Mouse (Mus musculus) urinary bladder, postnatal 10 days (tissue): Measurements from ENCODE around the gene Pafah1b2.

Experiments used
- DNase-seq: peaks from one replicate; pipeline ENCODE4 v3.0.0; 2022; ENCODE audit warnings: low spot score

Pafah1b2 gene

DNA sequence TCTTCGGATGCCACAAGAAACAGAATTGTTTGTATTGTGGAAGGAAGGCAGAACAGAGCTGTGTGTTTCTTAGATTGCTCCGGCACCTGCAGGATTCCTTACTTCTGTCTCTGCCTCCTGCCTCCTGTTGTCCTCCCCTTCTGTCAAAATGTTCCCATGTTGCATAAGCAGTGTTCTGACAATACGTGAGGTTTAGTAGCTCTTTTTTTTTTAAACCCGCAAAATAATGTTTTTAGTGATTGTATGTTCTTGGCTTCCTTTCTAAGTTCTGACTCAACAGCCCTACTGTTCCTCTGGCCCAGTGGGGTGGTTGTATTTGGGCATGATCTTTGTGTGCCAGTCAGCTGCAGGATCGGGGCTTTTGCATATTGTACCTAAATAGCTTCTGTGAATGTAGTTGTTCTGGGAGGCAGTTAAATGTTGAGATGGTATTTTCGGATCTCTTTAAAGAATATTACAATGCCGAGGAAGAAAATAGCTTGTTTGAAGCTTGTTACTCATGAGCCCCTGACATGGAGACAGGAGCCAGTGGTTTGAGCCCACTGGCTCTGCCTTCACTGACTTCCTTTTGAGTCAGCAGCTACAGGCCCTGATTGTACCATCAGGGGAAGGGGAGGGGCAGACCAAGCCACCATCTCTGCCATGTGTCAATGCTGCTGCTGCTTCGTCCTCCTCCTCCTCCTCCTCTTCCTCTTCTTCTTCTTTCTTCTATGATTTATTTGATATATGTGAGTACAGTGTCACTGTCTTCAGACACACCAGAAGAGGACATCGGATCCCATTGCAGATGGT, 13.8 kb upstream of the Pafah1b2 start:
- no peak for DNase-seq

DNA sequence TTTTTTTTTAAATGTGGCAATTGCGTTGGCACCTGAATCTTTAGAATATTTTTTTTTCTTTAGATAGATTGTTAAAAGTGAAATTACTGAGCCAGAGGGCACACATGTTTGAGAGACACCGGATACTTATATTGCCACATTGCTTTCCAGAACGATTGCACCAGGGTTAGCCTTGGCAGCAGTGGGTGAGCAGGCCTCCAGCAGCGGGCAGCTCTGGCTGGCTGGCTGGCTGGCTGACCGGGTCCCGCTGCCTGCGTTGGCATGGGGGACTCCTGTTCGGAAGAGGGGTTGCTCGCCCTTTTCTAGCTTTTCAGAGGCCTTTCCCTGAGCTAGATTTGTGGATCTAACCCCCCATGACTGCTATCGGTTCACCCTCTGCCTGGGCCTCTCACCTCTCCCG, 11.1 kb upstream of the Pafah1b2 start:
- DNase-seq: no peak

DNA sequence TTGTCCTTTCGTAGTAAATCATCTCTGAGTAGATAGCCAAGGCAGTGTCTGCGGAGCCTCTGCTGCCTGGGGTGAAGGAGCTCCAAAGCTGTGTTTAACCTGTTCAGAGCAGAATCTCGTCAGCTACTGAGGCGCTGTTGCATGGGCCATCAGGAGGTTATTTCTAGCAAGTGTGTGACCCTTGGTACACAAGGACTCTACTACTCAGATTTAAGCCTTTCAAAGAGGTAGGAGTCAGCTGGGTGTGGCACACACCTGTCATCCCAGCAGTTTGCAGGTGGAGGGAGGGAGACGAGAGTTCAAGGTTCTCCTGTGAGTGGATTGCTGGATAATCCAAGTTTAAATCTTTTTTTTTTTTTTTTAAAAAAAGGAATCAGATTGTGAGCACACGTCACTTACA, 7.5 kb upstream of the Pafah1b2 start:
- no peak for DNase-seq

DNA sequence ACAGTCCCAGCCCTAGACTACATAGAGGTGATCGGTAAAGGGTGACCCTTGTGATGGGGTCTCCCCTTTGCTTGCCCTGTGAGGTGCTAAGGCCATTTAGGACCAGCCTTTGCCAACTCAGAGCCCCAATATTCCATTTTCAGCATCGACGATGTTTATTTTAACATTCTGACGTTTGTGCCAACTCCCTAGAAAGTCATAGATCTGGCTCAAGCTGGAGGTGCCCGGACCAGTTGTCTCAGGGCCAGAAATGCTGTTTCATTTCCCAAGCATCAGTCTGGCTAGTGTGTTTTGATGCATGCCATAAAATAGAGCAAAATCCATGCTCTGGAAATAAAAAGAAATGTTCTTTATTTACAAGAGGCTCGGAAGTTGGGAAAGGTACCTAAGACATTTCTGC, 5.8 kb upstream of the Pafah1b2 start:
- DNase-seq: no peak

DNA sequence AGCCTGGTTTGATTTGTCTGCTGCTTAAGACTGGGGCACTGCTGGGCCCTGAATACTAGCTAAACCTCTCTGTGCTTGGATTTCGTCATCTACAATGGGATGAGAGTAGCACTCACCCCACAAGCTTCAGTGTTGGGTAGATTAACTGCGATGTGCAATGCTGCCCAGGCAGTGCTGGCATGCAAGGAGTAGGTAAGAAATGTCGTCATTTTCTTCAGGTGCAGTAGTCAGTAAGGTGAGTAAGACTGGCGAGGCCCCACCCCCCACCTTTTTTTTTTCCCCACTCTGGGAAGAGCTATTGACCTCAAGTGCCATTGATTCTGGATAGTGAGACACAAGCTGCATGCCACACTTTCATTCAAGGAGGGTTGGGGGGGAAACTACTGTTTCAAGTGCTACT, 3.9 kb upstream of the Pafah1b2 start:
- DNase-seq: no peak

DNA sequence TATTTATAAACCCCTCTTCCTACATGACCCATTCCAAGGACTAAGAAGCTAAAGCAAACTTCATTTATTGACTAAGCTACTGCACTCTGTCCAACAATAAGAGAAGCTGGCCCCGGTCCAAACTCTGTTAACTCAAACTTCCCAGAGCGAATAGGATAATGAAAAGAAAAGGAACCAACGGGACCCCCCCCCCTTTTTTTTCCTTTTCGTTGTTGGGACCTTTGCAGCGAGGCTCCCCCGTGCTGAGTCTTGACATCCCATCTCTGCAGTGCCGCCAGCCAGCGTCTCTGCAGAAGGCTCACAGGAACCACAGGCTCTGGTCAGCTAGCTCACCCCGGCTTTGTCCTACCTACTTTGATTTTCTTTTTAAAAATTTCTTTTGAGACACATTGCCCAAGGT, 3.3 kb upstream of the Pafah1b2 start:
- DNase-seq: no peak

DNA sequence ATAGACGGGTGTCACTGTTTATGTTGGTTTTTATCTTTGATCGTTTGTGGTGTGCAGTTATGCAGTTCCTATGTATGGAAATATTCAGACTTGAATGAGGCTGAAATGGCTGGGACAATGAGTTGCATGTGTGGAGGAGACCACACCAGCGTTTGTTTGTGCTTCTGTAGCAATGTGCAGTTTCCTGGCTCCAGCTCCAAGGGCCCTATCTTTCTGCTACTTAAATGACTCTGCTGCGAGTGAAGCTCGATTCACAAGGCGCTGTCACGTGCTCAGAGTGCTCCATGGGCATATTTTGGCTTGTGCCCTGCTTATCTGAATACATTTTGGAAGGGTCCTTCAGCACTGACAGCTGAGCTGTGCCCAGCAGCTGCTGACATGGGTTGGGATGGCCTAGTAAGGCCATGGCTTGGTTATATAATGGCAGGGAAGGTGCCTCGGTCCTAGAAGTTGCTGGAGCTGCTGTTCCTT, 2.6 kb upstream of the Pafah1b2 start:
- no peak for DNase-seq

DNA sequence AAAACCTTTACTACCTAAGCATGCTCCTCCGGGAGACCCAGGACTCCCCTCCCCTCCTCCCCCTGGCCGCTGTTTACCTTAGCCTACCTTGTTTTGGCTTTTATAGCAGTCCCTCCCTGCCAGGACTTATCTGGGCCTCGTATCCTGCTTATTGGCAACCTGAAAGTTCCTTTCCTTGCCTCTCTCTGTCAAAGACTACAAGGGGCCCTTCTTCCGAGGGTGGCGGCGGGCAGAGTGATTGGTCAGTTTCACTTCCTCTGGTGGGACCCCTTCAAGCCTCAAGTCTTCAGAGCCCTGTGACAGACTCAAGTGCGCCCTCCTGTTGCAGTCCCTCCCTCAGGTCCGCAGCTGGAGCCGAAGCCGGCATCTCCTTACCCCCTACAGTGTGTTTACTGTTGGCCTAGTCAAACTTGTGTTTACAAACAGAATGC, 1.8 kb upstream of the Pafah1b2 start:
- no peak for DNase-seq

DNA sequence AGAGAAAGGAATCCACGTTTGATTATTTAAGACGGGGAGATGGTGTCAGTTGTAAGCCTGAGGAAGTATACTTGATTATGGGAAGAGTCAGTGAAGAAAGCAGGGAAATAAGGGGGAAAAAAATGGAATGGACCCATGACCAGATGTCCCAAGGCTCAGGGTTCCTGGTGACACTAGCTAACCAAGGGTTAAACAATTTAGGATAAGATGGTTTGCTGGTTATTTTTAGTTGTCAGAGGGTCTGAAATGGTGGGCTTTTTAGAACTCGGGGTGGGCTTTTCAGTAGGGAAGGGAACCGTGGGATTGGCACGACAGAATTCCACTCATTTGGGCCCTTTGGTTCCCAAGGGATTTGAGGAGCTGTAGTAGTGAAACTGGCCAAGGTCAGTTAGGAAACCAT, 1.1 kb upstream of the Pafah1b2 start:
- no peak for DNase-seq

DNA sequence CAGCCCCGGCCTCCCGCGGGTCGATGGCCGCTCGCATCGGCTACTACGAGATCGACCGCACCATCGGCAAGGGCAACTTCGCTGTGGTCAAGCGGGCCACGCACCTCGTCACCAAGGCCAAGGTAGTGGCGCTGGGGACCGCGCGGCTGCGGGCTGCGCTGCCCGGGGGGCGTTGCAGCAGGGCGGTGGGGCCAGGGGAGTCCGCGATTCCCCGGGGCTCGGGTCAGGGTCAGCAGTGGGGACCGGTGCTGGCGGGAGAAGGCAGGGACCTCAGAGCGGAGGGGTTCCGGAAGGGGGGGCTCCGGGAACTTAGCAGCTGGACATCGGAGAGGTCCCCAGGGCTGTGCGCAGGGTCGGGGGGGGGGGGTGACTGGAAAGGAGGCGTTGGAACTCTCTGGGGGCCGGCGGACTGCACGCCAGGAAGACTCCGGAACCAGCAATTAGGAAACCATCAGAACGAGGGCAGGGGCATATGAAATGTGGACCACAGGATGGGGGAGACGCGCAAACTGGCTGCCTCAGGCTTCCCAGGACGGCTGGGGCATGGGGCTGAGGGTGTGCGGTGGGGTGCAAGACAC, 608 bp upstream of the Pafah1b2 start:
- DNase-seq: peak; percentile 15

DNA sequence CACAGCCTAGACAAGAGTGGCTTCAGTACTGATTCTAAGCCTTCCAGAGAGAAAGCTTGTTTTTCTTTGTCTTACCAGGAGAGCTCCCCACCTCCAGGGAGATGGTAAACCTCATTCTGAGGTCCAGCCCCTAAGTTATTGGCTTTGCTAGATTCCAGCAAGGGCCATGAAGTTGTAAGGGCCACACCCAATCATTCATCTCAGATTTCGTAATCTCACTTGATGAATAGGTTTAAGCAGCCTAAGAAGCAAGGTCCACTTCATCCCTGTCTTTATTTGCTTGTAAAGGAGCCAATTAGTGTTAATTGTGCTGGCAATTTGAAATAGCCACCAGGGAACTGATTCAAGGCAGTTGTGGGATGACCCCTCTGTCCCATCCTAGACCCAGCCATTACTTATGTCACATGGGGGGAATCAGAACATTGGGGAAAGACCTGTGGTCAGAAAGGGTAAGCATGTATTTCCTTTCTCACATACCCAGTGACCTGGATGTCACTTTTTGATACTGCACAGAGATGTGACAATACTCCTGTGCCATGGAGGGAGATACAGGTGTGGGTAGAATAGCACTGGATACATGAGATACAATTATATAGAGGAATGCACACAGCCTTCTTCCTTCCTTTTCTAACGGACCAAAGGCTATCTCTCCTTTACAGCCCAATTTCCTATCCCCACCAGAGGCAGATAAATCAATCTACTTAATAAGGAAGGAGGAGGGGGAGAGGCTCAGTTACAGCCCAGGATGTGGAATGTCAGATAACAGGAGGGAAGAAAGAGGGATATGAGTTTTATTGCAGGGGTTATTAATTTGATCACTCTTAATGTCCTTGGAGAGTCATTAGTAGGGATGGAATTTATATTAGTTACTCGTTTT, 1.2 kb downstream of the Pafah1b2 start:
- DNase-seq: no peak

DNA sequence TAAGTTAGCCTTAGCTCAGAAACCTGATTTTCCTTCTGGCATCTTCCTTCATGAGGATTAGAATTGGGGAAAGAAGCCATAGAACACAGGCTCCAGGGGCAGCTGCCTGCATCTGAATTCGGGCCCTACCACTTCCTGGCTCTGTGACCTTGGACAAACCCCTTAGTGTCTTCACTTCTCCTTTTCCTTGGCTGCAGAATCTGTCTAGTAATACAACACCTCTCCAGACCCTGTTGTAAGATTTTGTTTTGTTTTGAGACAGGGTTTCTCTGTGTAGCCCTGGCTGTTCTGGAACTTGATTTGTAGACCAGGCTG, 2.9 kb downstream of the Pafah1b2 start:
- DNase-seq: no peak

DNA sequence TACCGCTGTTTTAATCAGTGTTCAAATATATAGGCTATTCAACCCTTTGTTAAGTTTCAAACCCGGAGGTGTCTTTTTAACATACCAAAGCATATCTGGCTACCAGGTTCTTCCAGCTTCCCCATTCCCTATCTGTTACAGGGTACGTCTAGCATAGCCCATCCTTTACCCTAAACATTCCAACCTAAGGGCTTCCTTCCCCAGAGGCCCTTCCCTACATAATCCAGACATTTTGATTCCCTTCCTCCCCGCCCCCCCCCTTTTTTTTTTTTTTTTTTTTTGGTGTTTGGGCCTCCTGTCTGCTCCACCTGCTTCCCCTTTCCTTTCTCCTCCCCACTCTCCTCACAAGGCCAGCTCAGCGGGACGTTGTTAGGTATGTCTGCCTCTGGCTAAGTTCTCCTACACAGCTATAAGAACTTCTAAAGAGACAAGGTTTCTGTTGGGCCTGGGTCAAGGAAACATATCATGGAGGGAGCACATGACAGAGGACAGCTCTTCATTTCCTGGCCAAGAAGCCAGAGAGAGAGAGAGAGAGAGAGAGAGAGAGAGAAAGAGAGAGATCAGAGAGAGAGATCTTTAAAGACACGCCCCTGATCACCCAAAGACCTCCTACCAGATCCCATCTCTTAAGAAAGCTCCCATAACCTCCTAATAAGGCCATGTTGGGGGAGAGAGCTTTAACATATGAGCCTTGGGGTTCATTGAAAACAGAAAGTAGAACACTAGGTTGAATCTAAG, 3.4 kb downstream of the Pafah1b2 start:
- no peak for DNase-seq

DNA sequence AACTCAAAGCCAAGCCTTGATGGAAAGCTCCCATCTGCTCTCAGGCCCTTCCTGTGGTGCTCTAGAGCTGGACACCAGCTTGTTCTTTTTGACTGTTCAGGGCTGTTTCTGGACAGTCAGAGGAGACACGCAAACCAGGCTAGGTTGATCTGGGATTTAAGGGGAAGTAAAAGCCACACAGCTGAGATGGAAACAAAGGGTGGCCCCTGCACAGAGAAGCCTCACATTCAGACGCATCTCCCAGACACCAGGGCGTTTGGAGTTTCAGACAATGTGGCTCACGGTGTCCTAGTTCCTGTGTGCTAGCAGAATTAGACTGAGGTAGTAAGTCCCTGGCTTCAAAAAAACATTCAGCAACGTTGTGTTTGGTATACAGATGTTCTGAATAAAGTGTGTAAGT, 6.3 kb downstream of the Pafah1b2 start:
- no peak for DNase-seq

DNA sequence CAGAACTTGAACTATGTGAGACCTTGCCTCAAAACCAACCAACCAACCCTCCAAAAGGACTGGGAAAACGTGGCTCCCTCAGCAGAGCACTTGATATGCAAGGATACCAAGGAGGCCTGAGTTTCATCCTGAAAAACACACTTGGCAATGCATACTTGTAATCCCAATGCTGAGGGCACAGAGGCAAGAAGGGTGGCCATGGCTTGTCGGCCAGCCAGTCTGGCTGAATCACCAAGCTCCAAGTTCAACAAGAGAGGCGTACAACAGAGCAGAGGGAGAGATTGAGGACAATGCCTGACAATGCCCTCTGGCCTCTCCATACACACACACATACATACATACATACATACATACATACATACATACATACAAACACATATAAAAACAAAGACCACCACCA, 8.0 kb downstream of the Pafah1b2 start:
- DNase-seq: no peak

DNA sequence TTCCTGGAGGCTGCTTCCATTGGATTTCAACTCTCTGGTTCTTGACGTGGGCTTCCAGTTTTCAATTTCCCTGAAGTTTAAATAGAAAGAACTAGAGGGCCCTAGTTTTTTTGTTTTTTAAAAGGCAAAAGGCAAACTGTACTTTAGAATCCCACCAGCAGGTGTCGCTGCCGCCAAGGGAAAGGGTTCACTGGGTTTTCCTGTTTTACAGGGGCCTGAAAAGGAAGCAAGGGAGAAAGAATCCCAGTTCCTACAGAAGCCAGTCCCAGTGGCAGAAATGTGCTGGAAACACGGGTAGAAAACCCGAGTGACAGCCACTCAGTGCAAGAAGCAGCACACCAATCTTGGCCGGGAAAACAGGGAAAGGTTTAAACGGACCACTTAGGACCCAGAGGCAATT, 8.8 kb downstream of the Pafah1b2 start:
- DNase-seq: peak; percentile 64

DNA sequence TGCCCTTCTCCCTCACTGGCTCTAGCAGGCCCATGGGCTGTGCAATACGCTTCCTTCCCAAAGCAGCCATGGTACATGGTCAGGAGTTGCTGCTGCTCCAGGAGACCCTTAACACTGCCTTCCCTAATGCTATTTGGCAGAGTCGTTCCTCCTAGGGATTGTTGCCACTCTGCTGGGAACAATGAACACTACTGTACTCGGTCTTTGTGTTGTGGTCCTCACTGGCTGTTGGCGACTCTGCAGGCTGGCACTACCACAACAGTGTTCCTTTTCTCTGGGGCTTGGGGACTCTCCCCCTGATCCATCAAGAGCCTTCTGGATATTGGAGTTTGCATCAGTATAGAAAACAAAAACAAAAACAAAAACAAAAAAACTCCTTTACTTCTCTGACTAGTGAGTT, 13.5 kb downstream of the Pafah1b2 start:
- no peak for DNase-seq

DNA sequence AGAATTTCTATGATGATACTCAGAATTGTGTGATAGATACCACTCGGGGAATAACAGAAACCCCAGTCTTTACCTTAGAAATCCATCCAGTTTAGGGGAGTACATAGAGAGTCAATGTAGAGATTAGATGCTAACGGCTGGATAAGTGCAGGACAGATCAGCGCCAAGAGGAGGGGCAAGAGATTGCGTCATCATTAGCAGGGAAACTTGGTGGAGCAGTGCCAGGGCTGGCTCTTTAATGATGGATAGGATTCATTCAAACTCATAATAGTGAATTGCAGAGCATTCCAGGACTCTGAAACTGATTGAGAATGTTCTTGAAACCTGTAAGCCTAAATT, 27.3 kb downstream of the Pafah1b2 start:
- DNase-seq: no peak

DNA sequence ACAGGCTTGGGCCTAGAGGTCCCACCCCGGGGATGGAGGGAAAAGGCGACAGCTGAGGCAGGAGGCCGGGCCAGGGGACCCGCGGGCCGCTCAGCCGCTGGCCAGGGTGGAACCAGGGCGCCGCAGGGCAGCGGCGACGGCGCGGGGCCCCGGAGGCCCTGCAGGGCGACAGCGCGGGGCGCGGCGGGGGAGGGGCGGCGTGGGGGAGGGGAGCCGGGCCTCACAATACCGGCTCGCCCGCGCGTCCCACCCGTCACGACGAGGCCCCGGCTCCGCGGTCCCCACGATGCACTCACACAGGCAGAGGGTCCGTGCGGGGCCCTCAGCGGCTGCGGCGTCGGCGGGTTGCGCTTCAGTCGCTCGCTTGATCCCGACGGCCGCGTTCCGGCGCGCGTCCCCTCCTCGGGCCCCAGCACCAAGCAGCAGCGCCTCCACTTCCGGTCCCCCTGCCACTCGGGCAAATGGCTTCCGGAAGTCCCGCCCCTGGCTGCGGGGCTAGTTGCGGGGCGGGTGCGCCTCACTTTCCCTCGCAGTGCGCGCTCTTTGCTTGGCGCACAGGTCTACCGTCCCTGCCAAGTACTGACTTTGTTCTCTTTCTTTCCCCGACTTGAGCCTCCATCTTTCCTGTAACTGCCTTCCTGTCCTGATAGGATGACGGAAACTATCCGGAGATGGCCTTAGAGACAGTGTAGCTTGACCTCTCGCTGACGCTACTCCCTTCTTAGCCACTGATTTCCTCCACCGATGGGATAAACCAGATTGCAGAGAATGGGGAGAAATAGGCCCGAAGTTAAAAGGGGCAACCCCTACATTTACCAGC, 27.9 kb downstream of the Pafah1b2 start:
- DNase-seq: peak; percentile 48

DNA sequence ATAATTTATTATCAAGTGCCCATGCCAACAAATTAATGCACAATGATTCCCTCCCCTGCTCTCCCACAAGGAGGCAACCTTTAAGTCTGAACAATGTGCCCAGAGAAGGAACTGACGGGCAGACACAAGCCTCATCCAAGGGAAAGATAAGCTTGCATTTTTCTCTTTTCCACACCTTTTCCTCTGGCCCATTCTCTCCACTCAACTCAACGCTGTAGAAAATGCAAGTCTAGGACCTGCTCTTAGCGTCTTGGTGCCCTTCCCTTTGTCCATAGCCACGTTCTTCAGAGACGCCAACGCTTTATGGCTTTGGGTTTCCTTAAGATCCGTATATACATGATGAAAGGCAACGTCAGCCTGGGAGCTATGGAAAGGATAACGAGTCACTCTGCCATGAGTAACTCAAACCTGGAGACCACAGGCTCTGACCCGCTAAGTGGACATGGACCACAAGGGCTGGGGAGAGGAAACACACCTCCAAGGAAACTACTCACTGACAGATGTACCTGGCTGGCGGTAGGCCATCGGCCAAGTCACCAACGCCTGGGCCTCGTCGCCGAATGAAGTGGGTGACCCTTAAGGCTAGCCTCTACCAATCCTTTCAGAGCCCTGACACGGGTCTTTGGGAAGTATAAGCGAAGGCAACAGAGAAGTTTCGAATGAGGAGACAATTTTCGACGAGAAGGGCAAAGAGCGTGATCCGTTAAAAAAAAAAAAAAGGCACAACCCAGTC, 28.6 kb downstream of the Pafah1b2 start:
- DNase-seq: no peak

DNA sequence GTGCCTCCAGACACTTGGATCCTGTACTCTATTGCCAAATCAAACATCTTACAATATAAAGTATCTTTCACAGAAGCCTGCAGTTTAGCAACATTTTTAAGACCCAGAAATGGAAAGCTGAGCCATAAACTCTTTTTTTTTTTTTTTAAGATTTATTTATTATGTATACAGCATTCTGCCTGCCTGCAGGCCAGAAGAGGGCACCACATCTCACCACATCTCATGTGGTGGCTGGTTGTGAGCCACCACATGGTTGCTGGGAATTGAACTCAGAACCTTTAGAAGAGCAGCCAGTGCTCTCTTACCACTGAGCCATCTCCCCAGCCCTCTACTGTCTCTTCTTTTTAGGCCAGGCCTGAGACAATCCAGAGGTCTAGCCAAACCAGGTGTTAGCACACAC, 31.2 kb downstream of the Pafah1b2 start:
- DNase-seq: no peak
